ENCODE assay signal across 8 mouse cellular contexts in the genomic region with DNA sequence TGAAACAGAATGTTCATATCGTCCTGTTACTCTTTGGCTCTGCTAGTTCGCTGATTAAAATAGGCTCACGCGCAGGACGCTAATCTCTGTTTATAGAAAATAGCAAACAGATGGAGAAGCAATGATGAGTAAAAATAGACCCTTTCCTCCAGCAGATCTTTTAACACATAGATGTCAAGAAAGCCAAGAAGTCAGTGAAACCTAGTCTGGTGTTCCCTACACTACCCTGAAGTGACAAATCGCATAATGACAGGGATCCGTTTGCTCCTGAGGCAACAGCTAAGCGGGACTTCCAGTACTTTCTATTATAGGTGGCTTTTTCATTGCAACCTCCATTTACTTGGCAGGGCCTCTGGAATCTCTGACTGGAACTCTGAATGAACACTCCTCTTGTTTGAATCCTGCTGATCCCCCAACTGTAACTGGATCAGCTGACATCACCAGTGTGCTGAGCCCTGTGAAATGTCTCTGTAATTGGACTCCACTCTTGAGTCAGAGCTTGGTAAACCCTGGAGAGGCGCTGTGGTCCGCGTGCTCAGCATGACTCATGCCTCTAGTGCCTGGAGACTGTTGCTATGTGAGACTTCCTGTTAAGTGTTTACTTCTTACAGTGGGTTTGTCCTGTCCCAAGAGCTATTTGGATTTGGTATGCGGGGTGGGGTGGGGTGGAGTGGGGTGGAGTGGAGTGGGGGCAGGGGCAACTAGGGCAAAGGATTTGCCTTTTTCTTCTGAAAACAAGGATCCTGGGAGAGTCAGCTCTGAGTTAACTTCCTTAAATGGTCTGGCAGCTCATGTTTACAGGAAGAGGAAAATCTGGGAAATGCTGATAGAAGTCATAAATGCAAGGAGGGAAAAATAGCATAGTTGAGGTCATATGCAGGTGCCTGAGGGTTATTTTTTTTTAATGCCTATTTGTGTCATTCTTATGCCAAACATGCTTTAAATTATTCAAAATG.
A peak's percentile ranks its signal among the peaks of the same experiment; 100 is the strongest.
DNase-seq lines count a peak whose midpoint lies in the region; ATAC-seq and TF ChIP-seq lines count a peak whose summit lies in the region.

No protein-coding gene starts in this region.

- no peak for TF ChIP-seq CTCF in thymus, adult 2 months (IDR thresholded peaks at IDR 0.05; ENCODE audit: borderline replicate concordance, control insufficient read depth, extremely low read depth, insufficient read depth, low read length, poor library complexity)
- TF ChIP-seq CTCF in intestine, postnatal 0 days (IDR thresholded peaks at IDR 0.05; ENCODE audit: low read depth) = peak; percentile 71

- H3K9me3 ChIP-seq in embryonic facial prominence, embryonic 11.5 days (replicated peaks; ENCODE audit: control insufficient read depth, low read length) = no peaks in the 10 kb centered on the region
- no peaks in the 10 kb centered on the region for H3K9me3 ChIP-seq in intestine, postnatal 0 days (ENCODE audit: control insufficient read depth)

- no peaks in the 10 kb centered on the region for H3K36me3 ChIP-seq in thymus, adult 2 months (ENCODE audit: control insufficient read depth, insufficient read depth, low read length)
- no peaks in the 10 kb centered on the region for H3K36me3 ChIP-seq in embryonic facial prominence, embryonic 11.5 days (replicated peaks; ENCODE audit: control insufficient read depth, insufficient read depth, low read depth, low read length)
- no peaks in the 10 kb centered on the region for H3K36me3 ChIP-seq in intestine, postnatal 0 days (ENCODE audit: control insufficient read depth, insufficient read depth)

- no peak overlapping the region for H3K4me2 ChIP-seq in embryonic facial prominence, embryonic 11.5 days (ENCODE audit: low read depth, low read length)
- H3K4me2 ChIP-seq in intestine, postnatal 0 days (replicated peaks; ENCODE audit: low read depth) = peak overlapping the region; percentile 44

- no peaks in the 10 kb centered on the region for H3K27me3 ChIP-seq in thymus, adult 2 months (ENCODE audit: control insufficient read depth, insufficient read depth, low read length)
- no peaks in the 10 kb centered on the region for H3K27me3 ChIP-seq in embryonic facial prominence, embryonic 11.5 days (ENCODE audit: control insufficient read depth, insufficient read depth, low read length)
- no peaks in the 10 kb centered on the region for H3K27me3 ChIP-seq in intestine, postnatal 0 days (replicated peaks; ENCODE audit: control insufficient read depth, insufficient read depth, low read length)

- peak; percentile 100 for ATAC-seq in embryonic facial prominence, embryonic 11.5 days (replicated peaks; ENCODE audit: insufficient number of reproducible peaks, low FRiP score, low TSS enrichment, low read depth)
- ATAC-seq in intestine, postnatal 0 days = peak; percentile 100
- peak; percentile 98 for ATAC-seq in megakaryocyte-erythroid progenitor cell, adult 5-6 weeks (replicated peaks; ENCODE audit: low FRiP score, low TSS enrichment, poor library complexity, severe bottlenecking)

- intact Hi-C loops in left cerebral cortex, postnatal 25 days (cut with DNase I) = loop anchor here (5.0 to 10.0 kb wide), 3 partner anchors 1091 to 1763 kb away; a partner anchor contains a TSS

- H3K9ac ChIP-seq in embryonic facial prominence, embryonic 11.5 days (replicated peaks; ENCODE audit: low read length) = no peak overlapping the region
- no peak overlapping the region for H3K9ac ChIP-seq in intestine, postnatal 0 days (ENCODE audit: low read depth, low read length)

- H3K4me1 ChIP-seq in thymus, adult 2 months (replicated peaks; ENCODE audit: control insufficient read depth, insufficient read depth, low read length) = no peaks in the 10 kb centered on the region
- no peaks in the 10 kb centered on the region for H3K4me1 ChIP-seq in embryonic facial prominence, embryonic 11.5 days (ENCODE audit: control insufficient read depth, insufficient read depth, low read length)
- H3K4me1 ChIP-seq in intestine, postnatal 0 days (replicated peaks; ENCODE audit: control insufficient read depth, insufficient read depth, low read length) = 0 out of 2 replicates have a peak, but pooled peaks cover 4% of the 10 kb centered on the region

- no peak overlapping the region for H3K4me3 ChIP-seq in thymus, adult 2 months (ENCODE audit: control insufficient read depth, insufficient read depth, low read length)
- no peak overlapping the region for H3K4me3 ChIP-seq in embryonic facial prominence, embryonic 11.5 days (ENCODE audit: low read depth, low read length)
- no peak overlapping the region for H3K4me3 ChIP-seq in intestine, postnatal 0 days (ENCODE audit: low read depth, low read length)

- no peak for TF ChIP-seq POLR2A in thymus, adult 2 months (IDR thresholded peaks at IDR 0.05; ENCODE audit: control insufficient read depth, extremely low read depth, insufficient read depth, low read length, poor library complexity)

- no peak overlapping the region for H3K27ac ChIP-seq in thymus, adult 2 months (ENCODE audit: control insufficient read depth, insufficient read depth, low read length)
- H3K27ac ChIP-seq in embryonic facial prominence, embryonic 11.5 days (replicated peaks; ENCODE audit: low read depth, low read length) = no peak overlapping the region
- peak overlapping the region; percentile 62 for H3K27ac ChIP-seq in intestine, postnatal 0 days (ENCODE audit: low read depth, low read length)

- 48% methylated on average over 12 of the region's 12 CpGs for WGBS in thymus, adult 2 months
- WGBS in embryonic facial prominence, embryonic 11.5 days = 22% methylated on average over 12 of the region's 12 CpGs
- WGBS in intestine, postnatal 0 days = 27% methylated on average over 12 of the region's 12 CpGs

- DNase-seq in thymus, adult 18-20 months = peak; percentile 19 to 20
- DNase-seq in thymus, adult 2 months = no peak
- peak; percentile 92 for DNase-seq in embryonic facial prominence, embryonic 11.5 days (ENCODE audit: low spot score)
- peak; percentile 100 for DNase-seq in heart, adult 11 months
- peak; percentile 75 to 88 for DNase-seq in left cerebral cortex, postnatal 25 days (ENCODE audit: low spot score in 2 of 2)
- DNase-seq in right cerebral cortex, postnatal 4 days = peak; percentile 29
